Mouse (Mus musculus) heart, postnatal 4 days (tissue): ENCODE data around the gene Kcnmb4. TPM values are rescaled to one million over a fixed set of nuclear protein-coding genes. Genes with fewer than 3 reads are reported as not detected.
A peak's percentile ranks its signal among the peaks of the same experiment; 100 is the strongest.

Experiments
- DNase-seq: peaks from one replicate; pipeline ENCODE4 v3.0.0; 2021
- total RNA-seq, 2 experiments: library from RNA; stranded (reverse); gene quantifications; 2 replicates each; pipeline ENCODE4 v1.2.3; 2021

Kcnmb4 gene
- total RNA-seq, 2 experiments from 2014 or later, result 2.6 to 2.9 TPM

- DNase-seq, result no peak
Observed at GRCm38 (mm10) chr10:116397973-116398372, 75.7 kb downstream of the Kcnmb4 start.

- peak; percentile 36 for DNase-seq
Observed at GRCm38 (mm10) chr10:116397573-116397972, 76.1 kb downstream of the Kcnmb4 start.

- no peak for DNase-seq
Observed at GRCm38 (mm10) chr10:116396966-116397365, 76.7 kb downstream of the Kcnmb4 start.

GRCm38 (mm10) chr10:116396279-116396678 lies 77.4 kb downstream of the Kcnmb4 start:
- no peak for DNase-seq

GRCm38 (mm10) chr10:116394585-116394984 lies 79.1 kb downstream of the Kcnmb4 start:
- no peak for DNase-seq

- DNase-seq, result peak; percentile 11
Observed at GRCm38 (mm10) chr10:116393790-116394475, 79.7 kb downstream of the Kcnmb4 start.

GRCm38 (mm10) chr10:116388840-116389239 lies 84.8 kb downstream of the Kcnmb4 start:
- no peak for DNase-seq

GRCm38 (mm10) chr10:116386391-116386885 lies 87.2 kb downstream of the Kcnmb4 start:
- DNase-seq, result no peak

GRCm38 (mm10) chr10:116384401-116384800 lies 89.3 kb downstream of the Kcnmb4 start:
- DNase-seq, result no peak

- no peak for DNase-seq
Observed at GRCm38 (mm10) chr10:116382826-116383685, 90.6 kb downstream of the Kcnmb4 start.

GRCm38 (mm10) chr10:116376853-116377252 lies 96.8 kb downstream of the Kcnmb4 start:
- no peak for DNase-seq

GRCm38 (mm10) chr10:116374111-116374510 lies 99.6 kb downstream of the Kcnmb4 start:
- no peak for DNase-seq

- no peak for DNase-seq
Observed at GRCm38 (mm10) chr10:116370991-116371725, 102.5 kb downstream of the Kcnmb4 start.

Other genes with a start within 250 kb of the Kcnmb4 start
- 10 to 100 TPM; 56.8 to 65.5 TPM for gene Ptprb, start 198.4 kb downstream of the Kcnmb4 start, total RNA-seq
- 10 to 100 TPM; 60.3 to 66.9 TPM for gene Cnot2, start 107.6 kb upstream of the Kcnmb4 start, total RNA-seq